Comparison of ENCODE assay signal across 16 mouse cellular contexts in the genomic region with DNA sequence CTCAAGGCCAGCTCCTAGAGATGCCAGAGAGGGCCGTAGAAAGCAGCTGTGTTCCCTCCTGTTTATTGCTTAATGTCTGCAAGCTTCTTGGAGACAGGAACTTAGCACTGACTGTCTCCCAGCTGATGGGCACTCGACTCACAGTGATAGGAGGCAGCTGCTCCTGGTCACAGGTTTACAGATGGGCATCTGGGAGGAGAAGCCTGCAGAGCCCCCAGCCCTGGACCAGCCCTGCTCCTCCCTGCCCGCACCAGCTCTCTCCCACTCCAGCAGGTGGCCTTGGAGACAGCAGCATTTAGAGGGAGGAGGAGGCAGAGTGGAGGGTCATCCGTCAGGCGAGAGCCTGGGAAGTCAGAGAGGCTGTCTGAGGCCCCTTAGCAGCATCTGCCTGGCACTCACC. TPM values are rescaled to one million over a fixed set of nuclear protein-coding genes. Genes with fewer than 3 reads are reported as not detected.
DNase-seq lines count a peak whose midpoint lies in the region; ATAC-seq and TF ChIP-seq lines count a peak whose summit lies in the region.
"Had no signal": no experiment of that assay in that cellular context is flagged by ENCODE, and none has a peak within 500 bp of the region (broad histone marks: within the 10 kb centered on the region; RNA-seq: fewer than 3 reads in every experiment).

No protein-coding gene starts in this region.

- H3K79me2 ChIP-seq in heart, adult 2 months (replicated peaks; ENCODE audit: control insufficient read depth, insufficient read depth, low read length): no peaks in the 10 kb centered on the region

- no peak overlapping the region for H3K27ac ChIP-seq in heart, postnatal 0 days (ENCODE audit: low read depth)
- no peak overlapping the region for H3K27ac ChIP-seq in heart, adult 2 months
- no peak overlapping the region for H3K27ac ChIP-seq in lung, embryonic 14.5 days (ENCODE audit: low read depth)
- H3K27ac ChIP-seq in kidney, postnatal 0 days: no peak overlapping the region
- H3K27ac ChIP-seq in forebrain, embryonic 13.5 days: no peak overlapping the region
- H3K27ac ChIP-seq in midbrain, embryonic 10.5 days (replicated peaks): no peak overlapping the region
- H3K27ac ChIP-seq: embryonic facial prominence, embryonic 15.5 days; layer of hippocampus, adult 2 months had no signal

- 0 out of 2 replicates have a peak, but pooled peaks cover 4% of the 10 kb centered on the region for H3K4me1 ChIP-seq in heart, postnatal 0 days (ENCODE audit: control insufficient read depth, insufficient read depth)
- peaks cover 5% of the 10 kb centered on the region for H3K4me1 ChIP-seq in heart, adult 2 months (ENCODE audit: control insufficient read depth, insufficient read depth, low read length)
- H3K4me1 ChIP-seq in lung, embryonic 14.5 days (ENCODE audit: insufficient read depth): peaks cover 6% of the 10 kb centered on the region
- H3K4me1 ChIP-seq in kidney, postnatal 0 days (replicated peaks; ENCODE audit: insufficient read depth, low read length): no peaks in the 10 kb centered on the region
- H3K4me1 ChIP-seq in forebrain, embryonic 13.5 days: 0 out of 2 replicates have a peak, but pooled peaks cover 2% of the 10 kb centered on the region
- H3K4me1 ChIP-seq in midbrain, embryonic 10.5 days: peaks cover 10% of the 10 kb centered on the region

- no peaks in the 10 kb centered on the region for H3K27me3 ChIP-seq in heart, postnatal 0 days (ENCODE audit: control insufficient read depth, insufficient read depth, low read length)
- no peaks in the 10 kb centered on the region for H3K27me3 ChIP-seq in heart, adult 2 months (ENCODE audit: control insufficient read depth, insufficient read depth, low read length)
- no peaks in the 10 kb centered on the region for H3K27me3 ChIP-seq in lung, embryonic 14.5 days (ENCODE audit: insufficient read depth, low read length)
- H3K27me3 ChIP-seq in kidney, postnatal 0 days (ENCODE audit: insufficient read depth, low read length): no peaks in the 10 kb centered on the region
- no peaks in the 10 kb centered on the region for H3K27me3 ChIP-seq in forebrain, embryonic 13.5 days
- H3K27me3 ChIP-seq in midbrain, embryonic 10.5 days (ENCODE audit: low read depth, poor library complexity, severe bottlenecking): no peaks in the 10 kb centered on the region
- H3K27me3 ChIP-seq: embryonic facial prominence, embryonic 15.5 days had no signal

- intact Hi-C loops in heart, adult 2 months (cut with DNase I): no loop called here

- no peaks in the 10 kb centered on the region for H3K9me3 ChIP-seq in heart, postnatal 0 days (replicated peaks; ENCODE audit: control insufficient read depth, low read length)
- no peaks in the 10 kb centered on the region for H3K9me3 ChIP-seq in lung, embryonic 14.5 days (ENCODE audit: low read depth, low read length)
- no peaks in the 10 kb centered on the region for H3K9me3 ChIP-seq in kidney, postnatal 0 days (replicated peaks; ENCODE audit: low read length)
- no peaks in the 10 kb centered on the region for H3K9me3 ChIP-seq in forebrain, embryonic 13.5 days (replicated peaks)
- H3K9me3 ChIP-seq in midbrain, embryonic 10.5 days (replicated peaks): no peaks in the 10 kb centered on the region
- H3K9me3 ChIP-seq: embryonic facial prominence, embryonic 15.5 days had no signal

- H3K4me2 ChIP-seq in heart, postnatal 0 days (ENCODE audit: low read depth, low read length): no peak overlapping the region
- no peak overlapping the region for H3K4me2 ChIP-seq in lung, embryonic 14.5 days
- H3K4me2 ChIP-seq in kidney, postnatal 0 days (ENCODE audit: low read length): no peak overlapping the region
- no peak overlapping the region for H3K4me2 ChIP-seq in forebrain, embryonic 13.5 days
- H3K4me2 ChIP-seq: embryonic facial prominence, embryonic 15.5 days; liver, embryonic 11.5 days had no signal

- H3K36me3 ChIP-seq in heart, postnatal 0 days (replicated peaks; ENCODE audit: control insufficient read depth, insufficient read depth, low read length): no peaks in the 10 kb centered on the region
- H3K36me3 ChIP-seq in heart, adult 2 months (ENCODE audit: control insufficient read depth, insufficient read depth, low read length): no peaks in the 10 kb centered on the region
- no peaks in the 10 kb centered on the region for H3K36me3 ChIP-seq in lung, embryonic 14.5 days (ENCODE audit: insufficient read depth)
- no peaks in the 10 kb centered on the region for H3K36me3 ChIP-seq in kidney, postnatal 0 days (ENCODE audit: insufficient read depth, low read length)
- H3K36me3 ChIP-seq in forebrain, embryonic 13.5 days (ENCODE audit: poor library complexity, severe bottlenecking): no peaks in the 10 kb centered on the region
- no peaks in the 10 kb centered on the region for H3K36me3 ChIP-seq in midbrain, embryonic 10.5 days
- H3K36me3 ChIP-seq: embryonic facial prominence, embryonic 15.5 days had no signal

- no peak overlapping the region for H3K9ac ChIP-seq in heart, postnatal 0 days (replicated peaks; ENCODE audit: low read depth, low read length)
- H3K9ac ChIP-seq in heart, adult 2 months (ENCODE audit: low read depth, low read length): no peak overlapping the region
- no peak overlapping the region for H3K9ac ChIP-seq in lung, embryonic 14.5 days
- H3K9ac ChIP-seq in kidney, postnatal 0 days (ENCODE audit: low read depth, low read length): no peak overlapping the region
- no peak overlapping the region for H3K9ac ChIP-seq in forebrain, embryonic 13.5 days
- H3K9ac ChIP-seq: embryonic facial prominence, embryonic 15.5 days had no signal

- no peak for TF ChIP-seq EP300 in heart, postnatal 0 days (IDR thresholded peaks at IDR 0.05; ENCODE audit: low read depth)
- no peak for TF ChIP-seq EP300 in heart, adult 2 months (IDR thresholded peaks at IDR 0.05; ENCODE audit: insufficient read depth, low read depth, low read length)

- 38% methylated on average over 5 of the region's 5 CpGs for WGBS in heart, postnatal 0 days
- WGBS in heart, adult 2 months: 62% methylated on average over 5 of the region's 5 CpGs
- 15% methylated on average over 5 of the region's 5 CpGs for WGBS in lung, embryonic 14.5 days
- 28% methylated on average over 5 of the region's 5 CpGs for WGBS in kidney, postnatal 0 days
- 36% methylated on average over 5 of the region's 5 CpGs for WGBS in forebrain, embryonic 13.5 days
- 60% methylated on average over 5 of the region's 5 CpGs for WGBS in midbrain, embryonic 10.5 days

- TF ChIP-seq CTCF in heart, postnatal 0 days (IDR thresholded peaks at IDR 0.05; ENCODE audit: low read depth): peak; percentile 4; the same call in 1 of the 2 replicates
- TF ChIP-seq CTCF in heart, adult 2 months (IDR thresholded peaks at IDR 0.05): no peak
- 0 out of 2 replicates have a peak, but pooled peaks have one; percentile 10 for TF ChIP-seq CTCF in lung, embryonic 14.5 days (IDR thresholded peaks at IDR 0.05; ENCODE audit: low read depth)
- TF ChIP-seq CTCF in kidney, postnatal 0 days (IDR thresholded peaks at IDR 0.05; ENCODE audit: low read depth): peak; percentile 34; the same call in 1 of the 2 replicates

- no peak overlapping the region for H3K4me3 ChIP-seq in heart, postnatal 0 days (ENCODE audit: low read depth, low read length)
- H3K4me3 ChIP-seq in heart, adult 2 months: no peak overlapping the region
- H3K4me3 ChIP-seq in lung, embryonic 14.5 days (ENCODE audit: low read depth, low read length): no peak overlapping the region
- H3K4me3 ChIP-seq in kidney, postnatal 0 days (replicated peaks; ENCODE audit: low read depth, low read length): no peak overlapping the region
- H3K4me3 ChIP-seq in forebrain, embryonic 13.5 days: no peak overlapping the region
- no peak overlapping the region for H3K4me3 ChIP-seq in midbrain, embryonic 10.5 days
- H3K4me3 ChIP-seq: embryonic facial prominence, embryonic 15.5 days; layer of hippocampus, adult 2 months had no signal

- TF ChIP-seq POLR2A in heart, adult 2 months (IDR thresholded peaks at IDR 0.05; ENCODE audit: insufficient read depth, low read depth, low read length): no peak

- no peak for DNase-seq in heart, postnatal 0 days (ENCODE audit: low spot score)
- no peak for DNase-seq in heart, adult 2 months
- peak; percentile 16 for DNase-seq in lung, embryonic 14.5 days
- DNase-seq in lung, adult 18-20 months: no peak
- peak; percentile 64 for DNase-seq in adrenal gland, adult 2 months
- peak; percentile 75 for DNase-seq in kidney, postnatal 0 days (ENCODE audit: low spot score)
- DNase-seq in midbrain, embryonic 10.5 days (ENCODE audit: low spot score): no peak
- DNase-seq: B cell, adult 2 months; cerebellum, adult 9-11 months; thymus, postnatal 14 days had no signal

- ATAC-seq in heart, postnatal 0 days (ENCODE audit: insufficient read depth, low read depth): no peak
- no peak for ATAC-seq in lung, embryonic 14.5 days (ENCODE audit: insufficient read depth)
- ATAC-seq in kidney, postnatal 0 days (replicated peaks; ENCODE audit: low FRiP score, low read depth): peak; percentile 75
- no peak for ATAC-seq in forebrain, embryonic 13.5 days
- ATAC-seq: forebrain, embryonic 14.5 days had no signal

RNA-seq across cellular contexts. Expression of gene Doc2b, which starts 11.6 kb away (rescaled TPM):
- 0.62 TPM in 1 of 2 replicates, not detected in the other for total RNA-seq in heart, postnatal 0 days (2014; rRNA removed; ENCODE audit: low replicate concordance)
- polyA plus RNA-seq in heart, postnatal 0 days (2015; fragmentation: Nextera tagmentation; extraction: Ambion mirVana): 0.03 and 0.04 TPM in 2 replicates
- total RNA-seq in heart, adult 2 months (2021): under 1 TPM; 0.52 to 0.61 TPM
- 0.14 and 0.41 TPM in 2 replicates for polyA plus RNA-seq in heart, adult 2 months (2012; rRNA removed)
- polyA plus RNA-seq in lung, embryonic 14.5 days (2014; fragmentation: Nextera tagmentation; extraction: Ambion mirVana): 1.1 TPM in 2 replicates
- total RNA-seq in adrenal gland, adult 2 months (2021): 10 to 100 TPM; 10.6 to 23.5 TPM
- polyA plus RNA-seq in adrenal gland, adult 2 months (2012; rRNA removed): 9.5 and 13.9 TPM in 2 replicates
- polyA plus RNA-seq in kidney, postnatal 0 days (2015; fragmentation: Nextera tagmentation; extraction: Ambion mirVana): 0.41 and 0.51 TPM in 2 replicates
- polyA plus RNA-seq in forebrain, embryonic 13.5 days (2015; fragmentation: Nextera tagmentation; extraction: Ambion mirVana): 0.92 and 1.2 TPM in 2 replicates
- polyA plus RNA-seq in midbrain, embryonic 10.5 days (2016; fragmentation: Nextera tagmentation; extraction: Ambion mirVana): 0.46 and 0.57 TPM in 2 replicates
- total RNA-seq: hematopoietic stem cell, adult 5-6 weeks had no signal

Comparison
In these comparisons a context has a peak if more than half of its experiments do, and no peak if none do; other contexts are left out.
1. DNase-seq: peak in lung, embryonic 14.5 days (single experiment), adrenal gland, adult 2 months (single experiment) and kidney, postnatal 0 days (single experiment); none in heart, postnatal 0 days (single experiment), heart, adult 2 months (0 of 2), lung, adult 18-20 months (0 of 2) and midbrain, embryonic 10.5 days (single experiment).